8 mouse cellular contexts compared by ENCODE assay signal in genomic region chr10:63024580-63024910, GRCm38 (mm10). TPM values are rescaled to one million over a fixed set of nuclear protein-coding genes. Genes with fewer than 3 reads are reported as not detected.
DNase-seq lines count a peak whose midpoint lies in the region; ATAC-seq and TF ChIP-seq lines count a peak whose summit lies in the region.

No protein-coding gene starts in this region.

- WGBS in kidney, embryonic 14.5 days = under 1% methylated on average over 8 of the region's 8 CpGs
- WGBS in lung, embryonic 14.5 days = 0% methylated on average over 8 of the region's 8 CpGs
- under 1% methylated on average over 8 of the region's 8 CpGs for WGBS in olfactory bulb, adult 2 months

- TF ChIP-seq POLR2A in cortical plate, adult 2 months (IDR thresholded peaks at IDR 0.05; ENCODE audit: extremely low read depth, insufficient read depth, low read length) = no peak
- no peak for TF ChIP-seq POLR2A in olfactory bulb, adult 2 months (IDR thresholded peaks at IDR 0.05; ENCODE audit: insufficient read depth, low read depth, low read length)

- TF ChIP-seq CTCF in cortical plate, adult 2 months (IDR thresholded peaks at IDR 0.05; ENCODE audit: extremely low read depth, insufficient read depth, low read length) = 0 out of 2 replicates have a peak, but pooled peaks have one; percentile 23
- peak; percentile 58 for TF ChIP-seq CTCF in lung, embryonic 14.5 days (IDR thresholded peaks at IDR 0.05; ENCODE audit: low read depth)
- no peak for TF ChIP-seq CTCF in olfactory bulb, adult 2 months (IDR thresholded peaks at IDR 0.05; ENCODE audit: insufficient read depth, low read depth, low read length)

- peak; percentile 68 for ATAC-seq in kidney, embryonic 14.5 days (ENCODE audit: low FRiP score, low TSS enrichment)
- ATAC-seq in lung, embryonic 14.5 days (ENCODE audit: insufficient read depth) = peak; percentile 63

- H3K27me3 ChIP-seq in kidney, embryonic 14.5 days (ENCODE audit: control insufficient read depth, insufficient read depth, low read length) = no peaks in the 10 kb centered on the region
- H3K27me3 ChIP-seq in lung, embryonic 14.5 days (ENCODE audit: insufficient read depth, low read length) = no peaks in the 10 kb centered on the region

- peak overlapping the region; percentile 98 for H3K27ac ChIP-seq in cortical plate, adult 2 months (ENCODE audit: insufficient read depth, low read length)
- peak overlapping the region; percentile 100 for H3K27ac ChIP-seq in kidney, embryonic 14.5 days (ENCODE audit: low read depth, low read length)
- H3K27ac ChIP-seq in lung, embryonic 14.5 days (ENCODE audit: low read depth) = peak overlapping the region; percentile 100
- peak overlapping the region; percentile 99 for H3K27ac ChIP-seq in olfactory bulb, adult 2 months (ENCODE audit: insufficient read depth, low read depth, low read length)

- peak overlapping the region; percentile 99 for H3K9ac ChIP-seq in kidney, embryonic 14.5 days (ENCODE audit: low read depth, low read length)
- H3K9ac ChIP-seq in lung, embryonic 14.5 days = peak overlapping the region; percentile 79

- DNase-seq in urinary bladder, postnatal 25 days (ENCODE audit: low spot score) = peak; percentile 57
- DNase-seq in urinary bladder, adult 2 months (ENCODE audit: low spot score) = no peak
- DNase-seq in heart, adult 8-10 months (ENCODE audit: low spot score) = peak; percentile 77
- peak; percentile 82 for DNase-seq in lung, embryonic 14.5 days
- DNase-seq in urinary bladder, postnatal 36 days (ENCODE audit: low spot score in 2 of 2) = peak; percentile 66 to 70

- H3K4me3 ChIP-seq in cortical plate, adult 2 months (ENCODE audit: insufficient read depth, low read length) = peak overlapping the region; percentile 72
- H3K4me3 ChIP-seq in kidney, embryonic 14.5 days (ENCODE audit: low read length) = peak overlapping the region; percentile 98
- peak overlapping the region; percentile 95 for H3K4me3 ChIP-seq in lung, embryonic 14.5 days (ENCODE audit: low read depth, low read length)
- peak overlapping the region; percentile 96 for H3K4me3 ChIP-seq in olfactory bulb, adult 2 months (ENCODE audit: insufficient read depth, low read depth, low read length)

- H3K4me2 ChIP-seq in kidney, embryonic 14.5 days (replicated peaks; ENCODE audit: low read depth, low read length) = peak overlapping the region; percentile 64
- H3K4me2 ChIP-seq in lung, embryonic 14.5 days = peak overlapping the region; percentile 69

- H3K4me1 ChIP-seq in cortical plate, adult 2 months (ENCODE audit: control insufficient read depth, insufficient read depth, low read length) = peaks cover 2% of the 10 kb centered on the region
- peaks cover 24% of the 10 kb centered on the region for H3K4me1 ChIP-seq in kidney, embryonic 14.5 days (ENCODE audit: control insufficient read depth, insufficient read depth, low read length)
- peaks cover 16% of the 10 kb centered on the region for H3K4me1 ChIP-seq in lung, embryonic 14.5 days (ENCODE audit: insufficient read depth)
- H3K4me1 ChIP-seq in olfactory bulb, adult 2 months (ENCODE audit: control insufficient read depth, insufficient read depth, low read length) = peaks cover 5% of the 10 kb centered on the region; the same call in 1 of the 2 replicates

- H3K36me3 ChIP-seq in kidney, embryonic 14.5 days (ENCODE audit: control insufficient read depth, insufficient read depth, low read length) = no peaks in the 10 kb centered on the region
- H3K36me3 ChIP-seq in lung, embryonic 14.5 days (ENCODE audit: insufficient read depth) = no peaks in the 10 kb centered on the region; the same call in 1 of the 2 replicates

- no peaks in the 10 kb centered on the region for H3K9me3 ChIP-seq in kidney, embryonic 14.5 days (ENCODE audit: control insufficient read depth, low read length)
- no peaks in the 10 kb centered on the region for H3K9me3 ChIP-seq in lung, embryonic 14.5 days (ENCODE audit: low read depth, low read length)

RNA-seq across cellular contexts. Expression of gene Pbld2, which starts 0.4 kb away (rescaled TPM):
- polyA plus RNA-seq in urinary bladder, adult 2 months (2012; rRNA removed) = 3.6 and 4.7 TPM in 2 replicates
- polyA plus RNA-seq in cortical plate, adult 2 months (2012; rRNA removed) = 3.1 TPM in 2 replicates
- total RNA-seq in heart, adult 8-10 months (2022) = 10 to 100 TPM in 2 of 4 experiments, 1 to 10 TPM in 2; 8.9 to 13.2 (median 10.3) TPM
- 1.9 and 2.7 TPM in 2 replicates for polyA plus RNA-seq in kidney, embryonic 14.5 days (2014; fragmentation: Nextera tagmentation; extraction: Ambion mirVana)
- 1.1 and 1.5 TPM in 2 replicates for polyA plus RNA-seq in lung, embryonic 14.5 days (2014; fragmentation: Nextera tagmentation; extraction: Ambion mirVana)
- polyA plus RNA-seq in olfactory bulb, adult 2 months (2012; ENCODE audit: insufficient read depth, insufficient read length, low replicate concordance, missing spikeins) = not detected in 2 replicates

RNA-seq across cellular contexts. Expression of gene Hnrnph3, which starts 0.5 kb away (rescaled TPM):
- 55.0 and 73.1 TPM in 2 replicates for polyA plus RNA-seq in urinary bladder, adult 2 months (2012; rRNA removed)
- 78.7 and 86.6 TPM in 2 replicates for polyA plus RNA-seq in cortical plate, adult 2 months (2012; rRNA removed)
- 10 to 100 TPM; 28.4 to 38.8 (median 30.2) TPM for total RNA-seq in heart, adult 8-10 months (2022)
- polyA plus RNA-seq in kidney, embryonic 14.5 days (2014; fragmentation: Nextera tagmentation; extraction: Ambion mirVana) = 82.2 and 86.8 TPM in 2 replicates
- polyA plus RNA-seq in lung, embryonic 14.5 days (2014; fragmentation: Nextera tagmentation; extraction: Ambion mirVana) = 71.9 and 77.9 TPM in 2 replicates
- 251 TPM in 1 of 2 replicates, not detected in the other for polyA plus RNA-seq in olfactory bulb, adult 2 months (2012; ENCODE audit: insufficient read depth, insufficient read length, low replicate concordance, missing spikeins)

RNA-seq across cellular contexts. Expression of gene Pbld1, which starts 35.4 kb away (rescaled TPM):
- polyA plus RNA-seq in urinary bladder, adult 2 months (2012; rRNA removed) = 4.4 and 4.6 TPM in 2 replicates
- polyA plus RNA-seq in cortical plate, adult 2 months (2012; rRNA removed) = 0.17 and 0.19 TPM in 2 replicates
- 1 to 10 TPM; 1.0 to 2.8 (median 2.0) TPM for total RNA-seq in heart, adult 8-10 months (2022)
- polyA plus RNA-seq in kidney, embryonic 14.5 days (2014; fragmentation: Nextera tagmentation; extraction: Ambion mirVana) = 4.8 and 5.1 TPM in 2 replicates
- 1.4 and 1.6 TPM in 2 replicates for polyA plus RNA-seq in lung, embryonic 14.5 days (2014; fragmentation: Nextera tagmentation; extraction: Ambion mirVana)
- not detected in 2 replicates for polyA plus RNA-seq in olfactory bulb, adult 2 months (2012; ENCODE audit: insufficient read depth, insufficient read length, low replicate concordance, missing spikeins)

RNA-seq across cellular contexts. Expression of gene Rufy2, which starts 44.5 kb away (rescaled TPM):
- 10.9 and 12.9 TPM in 2 replicates for polyA plus RNA-seq in urinary bladder, adult 2 months (2012; rRNA removed)
- polyA plus RNA-seq in cortical plate, adult 2 months (2012; rRNA removed) = 58.9 and 63.7 TPM in 2 replicates
- 10 to 100 TPM in 2 of 4 experiments, 1 to 10 TPM in 2; 6.4 to 10.8 (median 9.6) TPM for total RNA-seq in heart, adult 8-10 months (2022)
- 19.7 and 28.4 TPM in 2 replicates for polyA plus RNA-seq in kidney, embryonic 14.5 days (2014; fragmentation: Nextera tagmentation; extraction: Ambion mirVana)
- polyA plus RNA-seq in lung, embryonic 14.5 days (2014; fragmentation: Nextera tagmentation; extraction: Ambion mirVana) = 16.9 and 18.8 TPM in 2 replicates
- not detected in 2 replicates for polyA plus RNA-seq in olfactory bulb, adult 2 months (2012; ENCODE audit: insufficient read depth, insufficient read length, low replicate concordance, missing spikeins)
